Mouse (Mus musculus) large intestine, adult 2 months (tissue): ENCODE measurements around the gene Kdm5a. TPM values are rescaled to one million over a fixed set of nuclear protein-coding genes. Genes with fewer than 3 reads are reported as not detected.

Experiments used
- DNase-seq: peaks from one replicate; pipeline ENCODE4 v3.0.0-alpha.2; 2012; ENCODE audit warnings: low read depth, low spot score
- WGBS: fragments of 180-500 bp; shearing (Covaris S2); methylation state at CpG from one replicate; pipeline ENCODE4 v1.1.7; 2018; 5-methylcytosine and 5-hydroxymethylcytosine counted together
- polyA plus RNA-seq: library from polyadenylated mRNA; depleted of rRNA; stranded (reverse); fragments of >200 nt; gene quantifications from 2 replicates; pipeline ENCODE4 v1.2.3, GENCODE M21; 2012

The Kdm5a gene
- polyA plus RNA-seq, 1 experiment: 2.1 TPM

GRCm38 (mm10) chr6:120395622-120396345 is 31.9 kb downstream of the Kdm5a start:
- DNase-seq: no peak
- WGBS: 86% methylated on average over 5 of the region's 5 CpGs

- WGBS: 93% methylated on average over 1 of the region's 1 CpGs
- DNase-seq: no peak
Observed at GRCm38 (mm10) chr6:120403936-120404335, 40.0 kb downstream of the Kdm5a start.

GRCm38 (mm10) chr6:120438161-120438560 is 74.2 kb downstream of the Kdm5a start:
- DNase-seq: no peak
- WGBS: 58% methylated on average over 3 of the region's 3 CpGs

GRCm38 (mm10) chr6:120442171-120442749 is 78.3 kb downstream of the Kdm5a start:
- DNase-seq: no peak
- 76% methylated on average over 4 of the region's 4 CpGs for WGBS

GRCm38 (mm10) chr6:120443363-120444355 is 79.7 kb downstream of the Kdm5a start:
- WGBS: 27% methylated on average over 14 of the region's 14 CpGs
- no peak for DNase-seq

GRCm38 (mm10) chr6:120450208-120450607 is 86.3 kb downstream of the Kdm5a start:
- WGBS: 76% methylated on average over 3 of the region's 3 CpGs
- DNase-seq: no peak

- WGBS: 87% methylated on average over 11 of the region's 11 CpGs
Observed at GRCm38 (mm10) chr6:120452384-120453102, 88.6 kb downstream of the Kdm5a start.

GRCm38 (mm10) chr6:120453103-120453445 is 89.2 kb downstream of the Kdm5a start:
- DNase-seq: no peak
- WGBS: 75% methylated on average over 5 of the region's 5 CpGs

More at GRCm38 (mm10) chr6:120452384-120453102, 88.6 kb downstream of the Kdm5a start:
- DNase-seq: no peak

DNA sequence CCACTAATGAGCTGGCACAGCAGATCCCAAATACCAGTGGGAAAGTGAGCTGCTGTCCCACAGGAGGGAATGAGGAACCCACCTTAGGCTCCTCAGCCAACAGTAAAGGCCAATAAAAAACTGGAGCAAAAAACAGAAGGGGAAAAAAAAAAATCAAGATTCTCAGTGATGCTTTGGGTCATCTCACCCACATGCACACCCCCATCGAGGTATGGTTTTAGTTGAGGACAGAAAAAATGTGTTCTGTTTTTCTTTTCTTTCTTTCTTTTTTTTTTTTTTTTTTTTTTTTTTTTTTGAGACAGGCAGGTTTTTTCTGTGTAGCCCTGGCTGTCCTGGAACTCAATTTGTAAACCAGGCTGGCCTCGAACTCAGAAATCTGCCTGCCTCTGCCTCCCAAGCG is 89.6 kb downstream of the Kdm5a start:
- 86% methylated on average over 3 of the region's 3 CpGs for WGBS
- no peak for DNase-seq

GRCm38 (mm10) chr6:120454627-120455077 is 90.7 kb downstream of the Kdm5a start:
- DNase-seq: peak; percentile 74
- 13% methylated on average over 11 of the region's 11 CpGs for WGBS

DNA sequence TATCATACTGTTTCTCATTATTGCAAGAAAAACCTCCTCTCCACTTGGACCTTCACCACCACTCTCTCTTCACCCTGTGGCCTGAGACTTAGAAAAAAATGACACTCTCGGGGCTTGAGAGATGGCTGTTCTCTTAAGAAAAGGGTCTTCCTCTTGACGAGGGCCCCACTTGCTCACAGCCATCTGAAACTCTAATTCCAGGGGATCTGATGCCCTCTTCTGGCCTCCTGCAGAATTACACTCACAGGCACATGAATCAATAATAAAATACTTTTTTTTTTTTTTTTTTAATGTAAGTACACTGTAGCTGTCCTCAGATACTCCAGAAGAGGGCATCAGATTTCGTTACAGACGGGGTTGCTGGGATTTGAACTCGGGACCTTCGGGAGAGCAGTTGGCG is 93.2 kb downstream of the Kdm5a start:
- 68% methylated on average over 7 of the region's 7 CpGs for WGBS
- no peak for DNase-seq

- 79% methylated on average over 5 of the region's 5 CpGs for WGBS
- no peak for DNase-seq
Observed at GRCm38 (mm10) chr6:120457751-120458150, 93.8 kb downstream of the Kdm5a start.

DNA sequence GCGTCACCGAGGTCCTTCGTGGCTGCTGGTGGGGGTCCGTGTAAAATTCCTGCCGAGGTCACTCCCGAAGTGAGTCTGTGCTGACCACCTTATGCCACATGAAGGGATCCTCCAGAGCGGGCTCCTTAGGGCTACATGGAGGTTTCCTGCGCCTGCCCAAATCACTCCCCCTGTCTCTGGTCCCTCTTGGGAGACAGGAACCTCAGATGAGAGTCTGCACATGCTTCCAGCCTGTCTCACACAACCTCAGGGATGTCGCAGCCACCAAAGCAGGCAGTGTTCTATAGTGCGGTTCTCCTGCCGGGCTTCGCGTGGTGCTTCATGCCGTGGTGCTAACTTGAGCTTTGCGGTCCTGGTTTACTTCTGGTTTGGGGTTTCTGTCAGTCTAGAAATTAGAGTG is 97.3 kb downstream of the Kdm5a start:
- DNase-seq: no peak
- 72% methylated on average over 15 of the region's 15 CpGs for WGBS

GRCm38 (mm10) chr6:120462251-120462650 is 98.3 kb downstream of the Kdm5a start:
- no peak for DNase-seq
- WGBS: 49% methylated on average over 6 of the region's 6 CpGs

- DNase-seq: peak; percentile 61
- 1% methylated on average over 90 of the region's 90 CpGs for WGBS
Observed at GRCm38 (mm10) chr6:120463086-120463871, 99.4 kb downstream of the Kdm5a start, which contains the start of gene Il17ra. Gene Il17ra (plus strand): TSS chr6:120463247.

DNA sequence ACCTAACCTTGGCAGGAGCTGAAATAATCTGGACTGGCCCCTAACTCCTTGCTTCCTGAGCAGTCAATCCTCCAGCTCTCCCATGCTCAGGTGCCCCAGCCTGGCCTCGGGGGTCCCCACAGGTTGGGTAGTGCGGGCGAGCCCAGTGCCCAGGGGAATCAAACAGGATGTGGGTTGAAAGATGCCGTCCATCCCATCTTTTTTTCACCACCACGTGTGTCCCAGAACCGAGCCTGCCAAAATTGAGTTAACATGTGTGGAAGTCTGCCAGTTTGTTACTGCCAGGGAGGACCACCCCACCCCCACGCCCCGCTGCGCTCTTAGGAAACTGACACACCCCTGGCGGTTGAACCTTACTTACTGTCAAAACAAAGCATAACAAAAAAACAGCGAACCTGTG is 100.0 kb downstream of the Kdm5a start:
- DNase-seq: no peak
- 4% methylated on average over 11 of the region's 11 CpGs for WGBS

GRCm38 (mm10) chr6:120464406-120464939 is 100.5 kb downstream of the Kdm5a start:
- no peak for DNase-seq
- WGBS: 64% methylated on average over 9 of the region's 9 CpGs

GRCm38 (mm10) chr6:120465393-120465792 is 101.5 kb downstream of the Kdm5a start:
- no peak for DNase-seq
- WGBS: 73% methylated on average over 4 of the region's 4 CpGs
